Mouse (Mus musculus) lung, postnatal 0 days (tissue): ENCODE measurements around the gene Zbed4. TPM values are rescaled to one million over a fixed set of nuclear protein-coding genes. Genes with fewer than 3 reads are reported as not detected.
A peak's percentile ranks its signal among the peaks of the same experiment; 100 is the strongest.
"Not testable (repeated sequence)": the region's sequence is repeated elsewhere in the genome, so short reads cannot be mapped to it uniquely, and the experiment has no call there.

ENCODE experiments used
- ATAC-seq: fragments of 200-750 bp; cut with Nextera tagmentation; 2 replicates; pipeline ENCODE4 v1.8.0; 2017; ENCODE audit warnings: moderate library complexity
- DNase-seq: peaks from one replicate; pipeline ENCODE4 v3.0.0-alpha.2; 2016; ENCODE audit warnings: low spot score
- H3K27ac ChIP-seq: fragments of 300-500 bp; sonication (generic); 2 replicates; pipeline ENCODE4 v1.5.1; 2014; ENCODE audit warnings: antibody characterized with exemption, mild to moderate bottlenecking, low read length, mixed read lengths
- H3K27me3 ChIP-seq: fragments of 300-500 bp; sonication (generic); replicated peaks from 2 replicates; pipeline ENCODE4 v1.6.1; 2014; ENCODE audit warnings: low read length, mixed read lengths; ENCODE audit not compliant: insufficient read depth
- H3K36me3 ChIP-seq: fragments of 300-500 bp; sonication (generic); 2 replicates; pipeline ENCODE4 v1.6.1; 2014; ENCODE audit warnings: low read length, mixed read lengths; ENCODE audit not compliant: insufficient read depth
- H3K4me1 ChIP-seq: fragments of 300-500 bp; sonication (generic); 2 replicates; pipeline ENCODE4 v1.6.1; 2014; ENCODE audit warnings: antibody characterized with exemption, low read depth, low read length, mixed read lengths; ENCODE audit not compliant: insufficient read depth
- H3K4me2 ChIP-seq: fragments of 300-500 bp; sonication (generic); replicated peaks from 2 replicates; pipeline ENCODE4 v1.6.1; 2014; ENCODE audit warnings: low read depth, mild to moderate bottlenecking, low read length, moderate library complexity, mixed read lengths
- H3K4me3 ChIP-seq: fragments of 300-500 bp; sonication (generic); 2 replicates; pipeline ENCODE4 v1.5.1; 2014; ENCODE audit warnings: low read depth, low read length
- H3K9ac ChIP-seq: fragments of 300-500 bp; sonication (generic); replicated peaks from 2 replicates; pipeline ENCODE4 v1.6.1; 2014; ENCODE audit warnings: low read depth, mild to moderate bottlenecking
- H3K9me3 ChIP-seq: fragments of 300-500 bp; sonication (generic); 2 replicates; pipeline ENCODE4 v1.6.1; 2016; ENCODE audit warnings: low read length, mixed read lengths
- CTCF ChIP-seq: IDR thresholded peaks from 2 replicates; pipeline ENCODE4 v1.5.1; 2016; ENCODE audit warnings: antibody characterized with exemption, mild to moderate bottlenecking
- EP300 ChIP-seq: IDR thresholded peaks from 2 replicates; pipeline ENCODE4 v1.6.1; 2016; ENCODE audit warnings: antibody characterized with exemption, mild to moderate bottlenecking, control low read depth
- WGBS: fragments of 180-500 bp; shearing (Covaris S2); extraction: QIAGEN DNeasy Blood & Tissue Kit; methylation state at CpG from one replicate; pipeline ENCODE4 v1.1.7; 2014; 5-methylcytosine and 5-hydroxymethylcytosine counted together
- polyA plus RNA-seq: library from polyadenylated mRNA; unstranded; fragments of >200 nt; fragmentation: Nextera tagmentation; extraction: Ambion mirVana; gene quantifications from 2 replicates; pipeline ENCODE4 v1.2.1, GENCODE M21; 2015

Gene Zbed4
- polyA plus RNA-seq, 1 experiment from 2014 or later, result 4.8 TPM

GRCm38 (mm10) chr15:88733041-88733751 lies 18.3 kb upstream of the Zbed4 start:
- no peaks in the 10 kb centered on the region for H3K27me3 ChIP-seq
- peaks cover 17% of the 10 kb centered on the region; the same call in 1 of the 2 replicates for H3K36me3 ChIP-seq
- no peaks in the 10 kb centered on the region for H3K9me3 ChIP-seq
- TF ChIP-seq CTCF (no peak), EP300 (no peak)
- H3K4me1 ChIP-seq, result peaks cover 12% of the 10 kb centered on the region
- under 1% methylated on average over 63 of the region's 86 CpGs for WGBS
- H3K4me3 ChIP-seq, result peak overlapping the region; percentile 97
- H3K27ac ChIP-seq, result peak overlapping the region; percentile 94
- H3K9ac ChIP-seq, result peak overlapping the region; percentile 98
- ATAC-seq (peak; percentile 72), DNase-seq (peak; percentile 73)
- peak overlapping the region; percentile 62 for H3K4me2 ChIP-seq

GRCm38 (mm10) chr15:88733834-88734571 lies 17.5 kb upstream of the Zbed4 start, which contains the start of gene Brd1:
Brd1 (minus strand) TSS chr15:88734233.
- H3K4me1 ChIP-seq, result peaks cover 12% of the 10 kb centered on the region
- peaks cover 11% of the 10 kb centered on the region; the same call in 1 of the 2 replicates for H3K36me3 ChIP-seq
- H3K4me3 ChIP-seq, result peak within 1 kb of the TSS; percentile 97
- ATAC-seq, result peak; percentile 88
- H3K27ac ChIP-seq, result peak within 1 kb of the TSS; percentile 94
- peak within 1 kb of the TSS; percentile 98 for H3K9ac ChIP-seq
- TF ChIP-seq EP300 (no peak), CTCF (no peak)
- DNase-seq, result peak; percentile 84
- peak within 1 kb of the TSS; percentile 62 for H3K4me2 ChIP-seq
- H3K9me3 ChIP-seq, result no peaks in the 10 kb centered on the region
- whole genome bisulfite sequencing, result under 1% methylated on average over 53 of the region's 103 CpGs
- no peaks in the 10 kb centered on the region for H3K27me3 ChIP-seq

GRCm38 (mm10) chr15:88736166-88736565 lies 15.3 kb upstream of the Zbed4 start:
- no peak overlapping the region for H3K4me3 ChIP-seq
- TF ChIP-seq EP300, result no peak
- TF ChIP-seq CTCF, result no peak
- DNase-seq, result no peak
- peaks cover 10% of the 10 kb centered on the region for H3K4me1 ChIP-seq
- no peaks in the 10 kb centered on the region for H3K36me3 ChIP-seq
- ATAC-seq, result no peak
- H3K9me3 ChIP-seq, result no peaks in the 10 kb centered on the region
- H3K4me2 ChIP-seq, result no peak overlapping the region
- no peak overlapping the region for H3K9ac ChIP-seq
- H3K27ac ChIP-seq, result no peak overlapping the region
- H3K27me3 ChIP-seq, result no peaks in the 10 kb centered on the region
- 61% methylated on average over 4 of the region's 4 CpGs for WGBS

GRCm38 (mm10) chr15:88738466-88738865 lies 13.0 kb upstream of the Zbed4 start:
- WGBS, result 81% methylated on average over 2 of the region's 2 CpGs

GRCm38 (mm10) chr15:88741366-88741765 lies 10.1 kb upstream of the Zbed4 start:
- WGBS, result 65% methylated on average over 6 of the region's 6 CpGs
- H3K9me3 ChIP-seq, result no peaks in the 10 kb centered on the region
- no peak overlapping the region for H3K9ac ChIP-seq
- H3K4me1 ChIP-seq, result no peaks in the 10 kb centered on the region
- H3K36me3 ChIP-seq, result no peaks in the 10 kb centered on the region
- H3K4me3 ChIP-seq, result no peak overlapping the region
- no peak for DNase-seq
- no peak for TF ChIP-seq EP300
- ATAC-seq, result no peak
- H3K4me2 ChIP-seq, result no peak overlapping the region
- no peak overlapping the region for H3K27ac ChIP-seq
- no peaks in the 10 kb centered on the region for H3K27me3 ChIP-seq

More at GRCm38 (mm10) chr15:88738466-88738865, 13.0 kb upstream of the Zbed4 start:
- no peak overlapping the region for H3K27ac ChIP-seq
- ATAC-seq, result no peak
- no peaks in the 10 kb centered on the region for H3K9me3 ChIP-seq
- H3K36me3 ChIP-seq, result no peaks in the 10 kb centered on the region
- DNase-seq, result no peak
- H3K9ac ChIP-seq, result no peak overlapping the region
- H3K4me1 ChIP-seq, result no peaks in the 10 kb centered on the region
- no peaks in the 10 kb centered on the region for H3K27me3 ChIP-seq
- H3K4me3 ChIP-seq, result no peak overlapping the region
- no peak overlapping the region for H3K4me2 ChIP-seq
- TF ChIP-seq CTCF, result no peak
- no peak for TF ChIP-seq EP300

- H3K9ac ChIP-seq, H3K4me2 ChIP-seq, DNase-seq, H3K4me3 ChIP-seq, H3K9me3 ChIP-seq, H3K36me3 ChIP-seq, H3K4me1 ChIP-seq, H3K27me3 ChIP-seq, H3K27ac ChIP-seq, ATAC-seq: not testable (repeated sequence)
- 78% methylated on average over 5 of the region's 5 CpGs for WGBS
Measured at GRCm38 (mm10) chr15:88743371-88743770, 8.1 kb upstream of the Zbed4 start.
